Mouse (Mus musculus) heart, adult 2 months (tissue): ENCODE measurements around the gene Anapc15.

Experiments used
- CTCF ChIP-seq: fragments of 200-600 bp; IDR thresholded peaks from 2 replicates; pipeline ENCODE4 v1.8.1; 2022; ENCODE audit warnings: antibody characterized with exemption, mild to moderate bottlenecking, moderate library complexity
- EP300 ChIP-seq: fragments of 200-500 bp; IDR thresholded peaks from 2 replicates; pipeline ENCODE4 v1.6.1; 2011; ENCODE audit warnings: low read depth, low read length, control low read depth; ENCODE audit not compliant: insufficient read depth
- POLR2A ChIP-seq: fragments of 200-500 bp; IDR thresholded peaks from 2 replicates; pipeline ENCODE4 v1.6.1; 2011; ENCODE audit warnings: mild to moderate bottlenecking, low read depth, low read length, control low read depth; ENCODE audit not compliant: insufficient read depth

DNA sequence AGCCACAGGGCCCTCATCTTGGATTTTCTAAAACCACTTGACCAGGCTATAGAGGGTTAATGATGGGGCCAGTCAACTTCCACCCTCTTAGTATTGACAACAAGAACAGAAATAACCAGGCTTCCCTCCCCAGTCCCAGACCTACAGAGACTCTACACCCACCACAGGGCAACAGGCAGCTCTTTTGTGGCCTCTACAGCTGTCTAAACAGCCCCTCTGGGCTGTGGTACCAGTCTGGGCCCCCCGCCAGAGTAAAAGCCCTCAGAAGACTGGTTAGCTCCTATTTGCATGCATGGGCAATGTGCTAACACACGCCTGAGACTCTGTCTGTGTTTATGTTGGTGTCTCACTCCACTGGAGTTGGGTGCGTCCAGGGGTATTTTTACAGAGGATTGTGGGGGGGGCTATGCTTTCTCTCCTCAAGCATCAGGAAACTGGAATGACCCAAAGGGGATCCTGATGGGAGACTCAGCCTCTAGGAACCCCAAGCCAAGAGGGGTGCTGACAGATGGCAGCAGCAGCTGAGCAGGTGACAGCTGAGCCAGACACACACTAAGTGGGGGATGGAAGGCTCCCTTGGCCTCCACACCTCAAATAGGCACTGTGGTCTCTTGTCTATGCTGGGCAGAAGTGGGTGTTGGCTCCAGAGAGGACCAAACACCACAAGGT is 29.5 kb upstream of the Anapc15 start:
- TF ChIP-seq EP300: peak; percentile 45; the same call in 1 of the 2 replicates
- no peak for TF ChIP-seq CTCF
- TF ChIP-seq POLR2A: no peak
